Mouse (Mus musculus) left cerebral cortex, adult 2 months (tissue): ENCODE measurements around the gene Gimap9. TPM values are rescaled to one million over a fixed set of nuclear protein-coding genes. Genes with fewer than 3 reads are reported as not detected.

Source experiments
- DNase-seq, 2 experiments: peaks; one replicate each; pipeline ENCODE4 v3.0.0; 2021 to 2022; ENCODE audit warnings: low spot score in 2 of 2, mixed read lengths in 1 of 2; ENCODE audit errors: extremely low spot score in 1 of 2
- H3K27ac ChIP-seq: fragments of 200-600 bp; 2 replicates; pipeline ENCODE4 v1.8.1; 2022
- H3K4me3 ChIP-seq: fragments of 200-600 bp; 2 replicates; pipeline ENCODE4 v1.8.1; 2022
- CTCF ChIP-seq: fragments of 200-600 bp; IDR thresholded peaks from 2 replicates; pipeline ENCODE4 v1.8.1; 2022; ENCODE audit warnings: antibody characterized with exemption, mild to moderate bottlenecking, moderate library complexity
- intact Hi-C: fragments of 180-260 bp; cut with DNase I; formaldehyde crosslinking; loops from one replicate; pipeline ENCODE4 v1.15.1; 2025
- total RNA-seq, 2 experiments: library from RNA; stranded (reverse); gene quantifications; 2 replicates each; pipeline ENCODE4 v1.2.3; 2021

The Gimap9 gene
- total RNA-seq, 2 experiments from 2014 or later = 0.57 to 0.75 TPM

- intact Hi-C loops = no loop called here
- H3K27ac ChIP-seq = no peak overlapping the region
- no peak for TF ChIP-seq CTCF
- no peak overlapping the region for H3K4me3 ChIP-seq
- no peak for DNase-seq
Measured at GRCm38 (mm10) chr6:48638553-48638952, 37.4 kb upstream of the Gimap9 start.

DNA sequence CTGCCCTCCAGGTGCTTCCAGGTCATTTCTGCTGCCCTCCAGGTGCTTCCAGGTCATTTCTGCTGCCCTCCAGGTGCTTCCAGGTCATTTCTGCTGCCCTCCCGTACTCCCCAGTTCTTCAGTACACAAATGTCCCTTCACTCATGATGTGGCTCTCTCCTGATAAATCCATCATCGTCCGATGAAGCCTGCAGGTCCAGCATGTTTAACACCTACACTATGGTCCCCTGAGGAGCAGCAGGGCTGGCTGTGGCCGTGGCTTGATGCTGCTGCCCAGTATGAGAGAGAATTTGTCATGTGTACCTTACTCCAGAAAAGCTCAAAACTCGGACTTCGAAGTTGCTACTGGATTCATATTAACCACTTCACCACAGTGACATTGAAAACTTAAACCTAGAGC, 34.5 kb upstream of the Gimap9 start:
- no peak for TF ChIP-seq CTCF
- no peak overlapping the region for H3K27ac ChIP-seq
- intact Hi-C loops = loop anchor here (5.0 kb wide), 2 partner anchors 99 to 464 kb away; no protein-coding TSS in a partner anchor
- no peak overlapping the region for H3K4me3 ChIP-seq
- no peak for DNase-seq

- Histone ChIP-seq H3K4me3 (no peak overlapping the region), H3K27ac (no peak overlapping the region)
- DNase-seq = no peak
- intact Hi-C loops = loop anchor here (2.0 to 5.0 kb wide), 3 partner anchors 60 to 466 kb away; no protein-coding TSS in a partner anchor
- peak; percentile 68 for TF ChIP-seq CTCF
Measured at GRCm38 (mm10) chr6:48642764-48643292, 33.1 kb upstream of the Gimap9 start.

DNA sequence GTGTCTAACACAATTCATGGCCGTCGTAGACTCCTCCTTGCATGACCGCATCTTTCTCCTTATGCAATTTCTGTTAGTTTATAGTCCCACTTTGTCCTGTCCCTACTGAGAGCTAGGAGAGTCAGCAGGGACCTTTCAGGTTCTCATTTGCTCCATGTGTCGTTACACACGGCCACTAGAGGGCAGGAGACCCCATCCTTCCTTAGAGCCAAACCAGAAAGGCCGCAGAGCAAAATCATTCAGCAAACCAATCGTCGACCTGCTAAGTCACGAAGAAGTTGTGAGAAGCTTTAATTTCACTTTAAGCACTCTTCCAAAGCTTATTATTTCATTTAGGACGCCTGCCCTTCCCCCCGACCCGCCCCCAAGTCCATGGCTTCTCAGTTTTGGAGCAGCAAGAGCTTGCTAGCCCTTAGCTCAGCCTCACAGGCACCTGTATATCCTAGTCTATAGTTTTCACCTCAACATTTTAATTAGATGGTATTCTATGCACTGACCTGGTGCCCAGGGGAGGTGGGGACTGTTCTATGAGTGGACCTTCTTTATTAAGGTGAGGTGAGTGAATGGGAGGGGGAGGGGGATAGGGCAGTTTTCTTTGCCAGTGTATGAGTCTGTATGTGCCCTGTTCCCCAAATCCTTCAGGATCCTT, 30.1 kb upstream of the Gimap9 start:
- intact Hi-C loops = loop anchor here (1.0 kb wide), 1 partner anchor 127 kb away; no protein-coding TSS in a partner anchor
- peak; percentile 62 to 63 for DNase-seq
- Histone ChIP-seq H3K4me3 (no peak overlapping the region), H3K27ac (no peak overlapping the region)
- peak; percentile 89 for TF ChIP-seq CTCF

DNA sequence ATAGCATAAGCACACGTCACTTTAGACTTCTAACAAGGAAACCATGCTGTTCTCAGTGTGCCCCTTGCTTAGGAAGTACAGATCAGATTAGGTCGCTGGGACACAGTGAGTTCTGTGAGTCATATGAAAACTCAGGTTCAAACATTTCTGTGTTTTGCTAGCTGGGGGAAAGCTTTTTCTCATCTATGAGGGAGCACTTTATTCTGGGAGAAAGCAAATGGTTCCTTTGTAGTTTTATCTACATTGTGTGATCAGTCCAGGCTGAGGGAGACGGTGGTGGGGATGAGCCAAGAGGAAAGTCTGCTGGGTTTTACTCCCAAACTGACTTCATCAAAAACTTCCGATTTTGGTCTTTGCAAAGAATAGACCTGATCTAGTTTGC, 29.6 kb upstream of the Gimap9 start:
- intact Hi-C loops = no loop called here
- DNase-seq = no peak
- Histone ChIP-seq H3K4me3 (no peak overlapping the region), H3K27ac (no peak overlapping the region)
- TF ChIP-seq CTCF = no peak

GRCm38 (mm10) chr6:48646995-48647394, 28.9 kb upstream of the Gimap9 start, which contains the start of gene Gimap8:
Gene Gimap8 (plus strand): TSS chr6:48647234.
- peak in 1 of 2 experiments; percentile 22 for DNase-seq
- peak; percentile 48 for TF ChIP-seq CTCF
- intact Hi-C loops = no loop called here

DNA sequence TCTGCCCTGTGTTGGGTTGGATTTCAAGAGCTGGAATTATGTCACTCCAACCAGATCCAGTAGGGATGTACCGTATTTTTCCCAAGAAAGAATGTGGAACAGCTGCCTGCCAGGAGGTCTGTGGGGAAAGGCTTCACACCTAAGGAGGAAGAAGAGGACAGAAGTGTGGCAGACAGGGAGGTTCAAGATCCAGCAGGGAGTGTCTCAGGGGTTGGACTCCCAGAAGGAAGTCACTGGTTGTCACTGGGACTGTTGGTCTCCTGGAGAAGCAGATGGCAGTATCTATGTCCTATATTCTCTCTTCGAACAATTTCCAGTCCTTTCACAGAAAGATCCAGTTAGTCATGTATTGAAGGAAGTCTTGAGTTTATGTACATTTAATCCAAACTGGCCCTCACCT, 28.3 kb upstream of the Gimap9 start:
- TF ChIP-seq CTCF = no peak
- DNase-seq = no peak
- no peak overlapping the region for H3K4me3 ChIP-seq
- H3K27ac ChIP-seq = no peak overlapping the region
- intact Hi-C loops = loop anchor here (2.0 kb wide), 1 partner anchor 309 kb away; no protein-coding TSS in a partner anchor

More at GRCm38 (mm10) chr6:48646995-48647394, 28.9 kb upstream of the Gimap9 start, which contains the start of gene Gimap8:
- no peak within 1 kb of the TSS for H3K27ac ChIP-seq
- no peak within 1 kb of the TSS for H3K4me3 ChIP-seq

DNA sequence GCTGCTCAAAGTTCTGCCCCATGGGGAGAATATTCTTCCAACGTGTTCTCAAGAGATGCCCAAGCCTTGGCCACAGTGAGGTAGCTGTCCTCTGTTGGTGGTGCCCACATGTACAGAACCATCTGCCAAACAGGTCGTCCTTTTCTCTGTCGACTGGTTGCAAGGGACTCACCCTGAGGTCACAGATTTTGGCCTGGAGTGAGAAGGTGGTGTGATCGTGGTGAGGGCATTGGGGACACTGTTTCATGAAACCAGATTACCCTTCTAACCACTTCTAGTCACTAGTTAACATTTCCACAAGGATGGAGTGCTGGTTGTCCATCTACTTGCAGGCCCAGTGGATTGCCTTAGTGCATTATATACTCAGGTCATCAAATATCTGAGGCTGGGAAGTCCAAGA, 27.1 kb upstream of the Gimap9 start:
- H3K27ac ChIP-seq = no peak overlapping the region
- H3K4me3 ChIP-seq = no peak overlapping the region
- intact Hi-C loops = loop anchor here (2.0 kb wide), 1 partner anchor 308 kb away; no protein-coding TSS in a partner anchor
- TF ChIP-seq CTCF = no peak
- no peak for DNase-seq

- intact Hi-C loops = no loop called here
- no peak for DNase-seq
- H3K27ac ChIP-seq = no peak overlapping the region
- no peak for TF ChIP-seq CTCF
- H3K4me3 ChIP-seq = no peak overlapping the region
Measured at GRCm38 (mm10) chr6:48650041-48650440, 25.9 kb upstream of the Gimap9 start.

DNA sequence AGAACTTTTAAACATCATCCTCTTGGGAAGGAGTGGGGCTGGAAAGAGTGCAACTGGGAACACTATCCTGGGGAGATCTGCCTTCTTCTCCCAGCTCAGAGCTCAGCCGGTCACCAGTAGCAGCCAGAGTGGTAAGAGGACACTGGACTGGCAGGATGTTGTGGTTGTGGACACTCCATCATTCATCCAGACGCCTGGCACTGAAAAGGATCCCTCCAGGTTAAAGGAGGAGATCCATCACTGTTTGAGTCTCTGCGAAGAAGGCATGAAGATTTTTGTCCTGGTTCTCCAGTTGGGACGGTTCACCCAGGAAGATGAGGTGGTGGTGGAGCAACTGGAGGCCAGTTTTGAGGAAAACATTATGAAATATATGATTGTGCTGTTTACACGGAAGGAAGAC, 17.2 kb upstream of the Gimap9 start:
- no peak for TF ChIP-seq CTCF
- intact Hi-C loops = no loop called here
- no peak overlapping the region for H3K27ac ChIP-seq
- H3K4me3 ChIP-seq = no peak overlapping the region
- DNase-seq = no peak

- no peak for TF ChIP-seq CTCF
- DNase-seq = no peak
- intact Hi-C loops = no loop called here
- no peak overlapping the region for H3K27ac ChIP-seq
- no peak overlapping the region for H3K4me3 ChIP-seq
Measured at GRCm38 (mm10) chr6:48664750-48665149, 11.2 kb upstream of the Gimap9 start.

DNA sequence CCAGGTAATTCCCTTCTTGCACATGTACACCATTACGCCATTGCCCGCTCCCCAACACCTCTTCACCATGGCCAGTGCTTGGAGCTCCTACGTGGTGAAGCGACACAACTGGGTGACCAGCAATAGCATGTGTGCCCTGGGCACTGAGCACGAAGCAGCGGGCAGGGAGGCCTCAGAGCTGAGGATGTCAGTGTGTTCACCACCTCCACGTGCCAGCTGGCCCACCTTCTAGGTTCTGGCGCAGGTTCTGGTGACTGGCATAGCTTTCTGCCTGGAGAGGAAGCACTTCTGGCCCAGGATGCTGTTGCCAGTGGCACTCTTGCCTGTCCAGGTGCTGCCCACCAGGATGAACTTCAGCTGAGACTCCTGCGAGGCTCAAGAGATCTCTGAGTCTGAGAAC, 10.5 kb upstream of the Gimap9 start:
- Histone ChIP-seq H3K4me3 (no peak overlapping the region), H3K27ac (no peak overlapping the region)
- no peak for DNase-seq
- no peak for TF ChIP-seq CTCF
- intact Hi-C loops = no loop called here
